Mouse (Mus musculus) thymus, adult 2 months (tissue): ENCODE measurements around the gene Cnnm3. TPM values are rescaled to one million over a fixed set of nuclear protein-coding genes. Genes with fewer than 3 reads are reported as not detected.

Experiments used
- DNase-seq: peaks from one replicate; pipeline ENCODE4 v3.0.0; 2021
- H3K27ac ChIP-seq: fragments of 200-500 bp; 2 replicates; pipeline ENCODE4 v1.5.1; 2012; ENCODE audit warnings: low read length, control low read depth; ENCODE audit not compliant: control insufficient read depth, insufficient read depth
- H3K27me3 ChIP-seq: fragments of 200-500 bp; 2 replicates; pipeline ENCODE4 v1.6.1; 2012; ENCODE audit warnings: mild to moderate bottlenecking, low read length, moderate library complexity, mixed read lengths; ENCODE audit not compliant: control insufficient read depth, insufficient read depth
- H3K36me3 ChIP-seq: fragments of 200-500 bp; 2 replicates; pipeline ENCODE4 v1.6.1; 2012; ENCODE audit warnings: mild to moderate bottlenecking, low read length, moderate library complexity; ENCODE audit not compliant: control insufficient read depth, insufficient read depth
- H3K4me1 ChIP-seq: fragments of 200-500 bp; replicated peaks from 2 replicates; pipeline ENCODE4 v1.6.1; 2012; ENCODE audit warnings: low read length; ENCODE audit not compliant: control insufficient read depth, insufficient read depth
- H3K4me3 ChIP-seq: fragments of 200-500 bp; 2 replicates; pipeline ENCODE4 v1.5.1; 2012; ENCODE audit warnings: mild to moderate bottlenecking, low read length, control low read depth, moderate library complexity; ENCODE audit not compliant: control insufficient read depth, insufficient read depth
- CTCF ChIP-seq: fragments of 200-500 bp; IDR thresholded peaks from 2 replicates; pipeline ENCODE4 v1.5.1; 2012; ENCODE audit warnings: mild to moderate bottlenecking, control low read depth, low read length, moderate library complexity, borderline replicate concordance; ENCODE audit not compliant: control insufficient read depth, poor library complexity, insufficient read depth; ENCODE audit errors: extremely low read depth
- POLR2A ChIP-seq: fragments of 200-500 bp; IDR thresholded peaks from 2 replicates; pipeline ENCODE4 v1.6.1; 2012; ENCODE audit warnings: mild to moderate bottlenecking, low read length, control low read depth, moderate library complexity; ENCODE audit not compliant: control insufficient read depth, poor library complexity, insufficient read depth; ENCODE audit errors: extremely low read depth
- whole genome bisulfite sequencing: fragments of 180-500 bp; shearing (Covaris S2); methylation state at CpG from one replicate; pipeline ENCODE4 v1.1.7; 2018; 5-methylcytosine and 5-hydroxymethylcytosine counted together
- polyA plus RNA-seq: library from polyadenylated mRNA; depleted of rRNA; stranded (reverse); fragments of >200 nt; gene quantifications from 2 replicates; pipeline ENCODE4 v1.2.3, GENCODE M21; 2012

Cnnm3 gene
- polyA plus RNA-seq, 1 experiment: 51.2 TPM

GRCm38 (mm10) chr1:36485080-36485479, 26.6 kb upstream of the Cnnm3 start:
- no peak for DNase-seq
- no peak overlapping the region for H3K27ac ChIP-seq
- no peaks in the 10 kb centered on the region for H3K4me1 ChIP-seq
- no peaks in the 10 kb centered on the region for H3K27me3 ChIP-seq
- 95% methylated on average over 7 of the region's 7 CpGs for WGBS
- TF ChIP-seq POLR2A: no peak
- H3K4me3 ChIP-seq: no peak overlapping the region
- H3K36me3 ChIP-seq: no peaks in the 10 kb centered on the region

GRCm38 (mm10) chr1:36487111-36487510, 24.6 kb upstream of the Cnnm3 start:
- no peaks in the 10 kb centered on the region for H3K4me1 ChIP-seq
- no peaks in the 10 kb centered on the region for H3K27me3 ChIP-seq
- H3K4me3 ChIP-seq: no peak overlapping the region
- 95% methylated on average over 9 of the region's 9 CpGs for WGBS
- DNase-seq: no peak
- no peak overlapping the region for H3K27ac ChIP-seq
- TF ChIP-seq CTCF: no peak
- no peaks in the 10 kb centered on the region for H3K36me3 ChIP-seq

- no peak for TF ChIP-seq POLR2A
- no peak for TF ChIP-seq CTCF
- Histone ChIP-seq H3K4me1 (no peaks in the 10 kb centered on the region), H3K36me3 (no peaks in the 10 kb centered on the region), H3K27ac (no peak overlapping the region), H3K27me3 (no peaks in the 10 kb centered on the region), H3K4me3 (no peak overlapping the region)
- WGBS: 93% methylated on average over 6 of the region's 6 CpGs
- no peak for DNase-seq
Measured at GRCm38 (mm10) chr1:36489661-36490060, 22.0 kb upstream of the Cnnm3 start.

- Histone ChIP-seq H3K36me3 (no peaks in the 10 kb centered on the region), H3K4me1 (0 out of 2 replicates have a peak, but pooled peaks cover 2% of the 10 kb centered on the region), H3K27me3 (no peaks in the 10 kb centered on the region), H3K4me3 (no peak overlapping the region), H3K27ac (no peak overlapping the region)
- no peak for DNase-seq
- TF ChIP-seq CTCF: no peak
- TF ChIP-seq POLR2A: no peak
- 93% methylated on average over 9 of the region's 9 CpGs for WGBS
Measured at GRCm38 (mm10) chr1:36492416-36493139, 19.1 kb upstream of the Cnnm3 start.

- Histone ChIP-seq H3K4me3 (no peak overlapping the region), H3K27me3 (no peaks in the 10 kb centered on the region), H3K27ac (no peak overlapping the region), H3K4me1 (0 out of 2 replicates have a peak, but pooled peaks cover 2% of the 10 kb centered on the region), H3K36me3 (no peaks in the 10 kb centered on the region)
- WGBS: 93% methylated on average over 6 of the region's 6 CpGs
- TF ChIP-seq CTCF (no peak), POLR2A (no peak)
- no peak for DNase-seq
Measured at GRCm38 (mm10) chr1:36493299-36493698, 18.4 kb upstream of the Cnnm3 start.

- H3K27ac ChIP-seq: no peak overlapping the region
- no peak overlapping the region for H3K4me3 ChIP-seq
- no peaks in the 10 kb centered on the region for H3K27me3 ChIP-seq
- no peak for TF ChIP-seq POLR2A
- no peak for TF ChIP-seq CTCF
- H3K4me1 ChIP-seq: 0 out of 2 replicates have a peak, but pooled peaks cover 2% of the 10 kb centered on the region
- WGBS: 85% methylated on average over 2 of the region's 2 CpGs
- no peak for DNase-seq
- H3K36me3 ChIP-seq: peaks cover 12% of the 10 kb centered on the region; the same call in 1 of the 2 replicates
Measured at GRCm38 (mm10) chr1:36496719-36497118, 14.9 kb upstream of the Cnnm3 start.

- H3K27ac ChIP-seq: no peak overlapping the region
- no peak overlapping the region for H3K4me3 ChIP-seq
- TF ChIP-seq POLR2A: no peak
- no peak for TF ChIP-seq CTCF
- H3K27me3 ChIP-seq: no peaks in the 10 kb centered on the region
- H3K4me1 ChIP-seq: 0 out of 2 replicates have a peak, but pooled peaks cover 2% of the 10 kb centered on the region
- 92% methylated on average over 2 of the region's 2 CpGs for WGBS
- DNase-seq: no peak
- H3K36me3 ChIP-seq: peaks cover 12% of the 10 kb centered on the region; the same call in 1 of the 2 replicates
Measured at GRCm38 (mm10) chr1:36497312-36497711, 14.4 kb upstream of the Cnnm3 start.
